Mouse (Mus musculus): ENCODE data around the gene Ppp6c.
"Not testable (repeated sequence)": the region's sequence is repeated elsewhere in the genome, so short reads cannot be mapped to it uniquely, and the experiment has no call there.

The Ppp6c gene

DNA sequence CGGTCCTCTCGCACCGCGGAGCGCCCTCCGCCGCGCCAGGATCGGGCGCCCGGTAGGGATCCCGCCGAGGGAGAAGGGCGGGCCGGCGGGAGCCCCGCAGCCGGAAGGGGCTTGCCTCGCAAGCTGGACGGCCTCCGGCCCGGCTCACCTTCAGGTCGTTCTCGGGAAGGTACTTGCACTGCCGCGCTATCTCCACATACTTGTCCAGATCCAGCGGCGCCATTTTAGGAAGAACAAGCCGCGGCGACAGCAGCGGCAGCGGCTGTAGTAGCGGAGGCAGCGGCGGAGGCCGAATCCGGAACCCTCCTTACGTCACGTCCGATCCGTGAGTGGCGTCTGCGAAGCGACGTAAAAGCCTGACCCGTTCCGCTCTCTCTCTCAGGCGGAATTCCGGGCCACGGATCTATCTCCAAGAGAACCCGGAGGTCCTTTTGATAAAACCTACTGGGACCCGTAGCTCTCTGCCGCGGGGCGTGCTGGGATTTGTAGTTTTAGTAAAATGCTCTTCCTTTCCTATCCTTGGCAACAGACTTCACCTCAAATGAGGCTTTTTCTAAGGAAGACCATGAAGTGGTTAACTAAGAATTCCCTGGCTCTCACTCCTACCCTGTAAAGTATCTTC, at the start of gene Ppp6c:
Gene Ppp6c (minus strand): TSS at position 433 of the 622 bp plus-strand sequence.
- DNase-seq (ENCODE audit: low spot score) = peak; percentile 96

DNA sequence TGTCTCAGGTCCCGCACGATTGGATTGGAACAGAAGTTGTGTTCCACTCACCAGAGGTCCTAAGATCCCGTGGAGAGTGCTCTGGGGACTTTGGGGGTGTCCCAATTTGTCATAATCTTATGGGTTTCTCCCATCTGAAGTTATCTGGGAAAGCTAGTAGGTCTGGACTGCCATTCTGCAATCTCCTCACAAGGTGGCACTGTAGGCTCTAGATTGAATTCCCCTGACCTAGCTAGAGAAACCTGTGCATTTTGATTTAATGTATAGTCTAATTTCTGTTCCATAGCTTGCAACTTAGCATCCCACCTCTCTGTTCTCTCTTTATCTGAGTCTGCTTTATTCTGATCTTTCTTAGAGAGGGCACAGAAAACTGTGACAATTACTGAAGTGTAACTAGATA, 42.1 kb upstream of the Ppp6c start:
- DNase-seq (ENCODE audit: low spot score) = peak; percentile 9

DNA sequence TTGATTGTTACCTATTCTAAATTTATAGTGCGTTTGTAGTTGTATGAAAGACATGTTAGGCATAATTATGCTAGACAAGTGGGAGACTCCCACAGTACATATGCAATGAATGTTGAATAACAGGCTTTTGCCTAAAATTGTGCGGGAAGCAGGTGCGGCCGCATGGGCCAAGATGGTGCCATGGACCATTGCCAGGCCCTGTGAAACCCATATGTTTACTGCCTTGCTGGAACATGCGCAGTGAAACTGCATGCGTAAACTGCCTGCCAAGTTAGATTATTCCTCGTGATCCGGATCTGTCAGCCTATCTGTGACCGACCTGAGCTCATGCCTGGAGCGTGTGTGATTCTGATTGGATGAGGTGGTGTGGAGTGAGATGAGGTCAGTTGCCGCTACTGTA, 26.0 kb upstream of the Ppp6c start:
- DNase-seq (ENCODE audit: low spot score) = not testable (repeated sequence)

DNA sequence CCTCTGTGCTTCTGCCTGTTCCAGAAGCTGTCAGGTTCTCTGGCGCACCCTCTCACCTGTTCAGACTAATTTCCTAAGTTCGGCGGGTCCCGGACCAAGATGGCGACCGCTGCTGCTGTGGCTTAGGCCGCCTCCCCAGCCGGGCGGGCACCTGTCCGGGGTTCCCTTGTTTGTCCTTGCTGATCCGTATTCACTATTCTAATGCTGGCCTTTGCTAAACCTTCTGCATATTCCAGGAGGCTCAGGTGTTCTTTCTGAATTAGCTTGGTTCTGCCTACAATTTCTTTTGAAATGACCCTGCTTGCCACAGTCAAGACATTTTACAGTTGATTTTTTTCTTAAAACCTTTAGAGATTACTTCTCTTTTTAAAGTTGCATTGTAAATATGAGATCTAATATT, 20.6 kb upstream of the Ppp6c start:
- DNase-seq (ENCODE audit: low spot score) = not testable (repeated sequence)

DNA sequence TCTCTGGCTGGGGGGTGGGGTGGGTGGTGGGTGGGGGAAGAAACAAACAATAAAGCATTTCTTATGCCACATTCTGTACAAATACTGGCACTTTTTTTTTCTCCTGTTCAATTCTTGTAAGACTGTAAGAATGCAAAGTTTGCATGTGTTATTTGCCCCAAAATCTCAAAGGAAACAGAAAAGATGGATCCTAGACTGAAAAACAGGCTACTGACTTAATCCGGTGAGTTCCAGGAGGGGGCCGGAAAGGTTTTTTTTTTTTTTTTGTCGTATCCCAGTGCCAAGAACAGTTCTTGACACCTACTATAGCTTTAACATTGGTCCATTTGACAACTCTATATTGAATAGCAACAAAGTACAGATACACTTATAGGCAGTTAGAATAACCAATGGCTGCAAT, 480 bp upstream of the Ppp6c start:
- no peak for DNase-seq (ENCODE audit: low spot score)

DNA sequence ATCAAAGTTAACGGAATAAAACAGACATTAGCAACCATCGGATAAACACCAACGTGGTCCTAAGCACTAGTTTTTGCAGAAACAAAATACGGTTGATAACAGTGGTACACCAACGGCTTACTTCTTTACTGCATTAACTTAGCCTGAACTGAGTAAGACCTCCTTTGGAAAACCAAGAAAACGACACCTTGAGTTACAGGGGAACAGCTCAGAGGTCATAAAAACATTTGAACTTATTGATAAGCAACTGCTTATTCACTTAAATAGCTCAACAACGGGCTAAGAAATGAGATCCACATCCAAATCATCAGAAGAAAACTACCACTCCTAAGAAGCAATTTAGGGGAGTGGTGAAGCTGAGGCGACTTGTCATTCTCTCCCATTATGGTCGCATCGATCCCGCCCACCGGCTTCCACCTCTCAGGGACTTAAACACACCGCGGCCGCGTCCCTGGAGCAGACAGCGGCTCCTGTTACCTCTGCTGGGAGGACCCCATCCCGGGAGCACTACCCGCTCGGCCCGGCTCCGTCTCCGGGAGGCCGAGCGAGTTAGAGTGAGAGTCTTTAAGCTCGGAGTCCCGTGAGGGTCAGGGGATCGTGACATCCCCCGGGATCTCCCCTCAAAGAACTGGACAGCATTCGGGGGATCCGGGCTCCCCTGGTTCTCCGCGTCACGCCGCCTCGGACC, 776 bp downstream of the Ppp6c start:
- DNase-seq (ENCODE audit: low spot score) = not testable (repeated sequence)

DNA sequence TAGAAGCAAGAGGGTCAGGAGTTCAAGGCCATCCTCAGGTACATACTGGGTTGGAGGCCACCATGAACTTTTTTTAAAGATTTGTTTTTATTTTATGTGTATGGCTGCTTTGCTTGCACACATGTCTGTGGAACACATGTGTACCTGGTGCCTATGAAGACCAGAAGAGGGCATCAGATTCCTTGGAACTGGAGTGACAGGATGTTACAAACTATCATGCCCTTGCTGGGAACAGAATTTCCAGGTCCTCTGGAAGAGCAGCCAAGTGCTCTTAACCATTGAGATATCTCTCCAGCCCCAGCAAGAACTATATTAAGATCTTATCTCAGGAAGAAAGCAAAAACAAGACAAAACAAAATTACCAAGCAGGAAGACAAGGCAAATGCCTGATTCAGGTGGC, 1.6 kb downstream of the Ppp6c start:
- no peak for DNase-seq (ENCODE audit: low spot score)

DNA sequence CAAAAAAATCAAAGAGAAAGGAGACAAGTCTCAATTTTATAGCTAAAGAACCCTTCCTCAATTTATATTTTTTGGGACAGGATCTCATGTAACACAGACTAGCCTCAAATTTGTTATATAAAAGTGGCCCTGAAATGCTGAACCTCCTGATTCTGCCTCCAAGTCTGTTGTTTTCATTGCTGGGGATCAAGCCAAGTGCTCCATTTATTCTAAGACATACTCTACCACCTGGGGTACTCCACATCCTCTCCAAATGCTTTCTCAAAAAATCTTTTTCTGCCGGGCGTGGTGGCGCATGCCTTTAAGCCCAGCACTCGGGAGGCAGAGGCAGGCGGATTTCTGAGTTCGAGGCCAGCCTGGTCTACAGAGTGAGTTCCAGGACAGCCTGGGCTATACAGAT, 6.2 kb downstream of the Ppp6c start:
- DNase-seq (ENCODE audit: low spot score) = no peak

DNA sequence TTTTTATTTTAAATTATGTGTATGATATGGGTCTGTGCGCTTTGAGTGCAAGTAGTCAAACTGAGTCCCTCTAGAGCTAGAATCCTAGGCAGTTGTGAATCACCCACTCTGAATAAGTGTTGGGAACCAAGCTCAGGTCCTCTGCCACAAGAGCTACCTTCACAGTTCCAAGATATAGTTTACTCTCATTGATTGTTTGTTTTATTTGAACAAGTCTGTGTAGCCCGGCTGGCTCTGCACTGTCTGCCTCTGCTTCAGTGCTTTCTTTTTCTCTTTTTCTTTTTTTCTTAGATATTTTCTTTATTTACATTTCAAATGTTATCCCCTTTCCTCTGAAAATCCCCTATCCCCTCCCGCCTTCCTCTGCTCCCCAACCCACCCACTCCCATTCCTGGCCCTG, 7.2 kb downstream of the Ppp6c start:
- DNase-seq (ENCODE audit: low spot score) = no peak

DNA sequence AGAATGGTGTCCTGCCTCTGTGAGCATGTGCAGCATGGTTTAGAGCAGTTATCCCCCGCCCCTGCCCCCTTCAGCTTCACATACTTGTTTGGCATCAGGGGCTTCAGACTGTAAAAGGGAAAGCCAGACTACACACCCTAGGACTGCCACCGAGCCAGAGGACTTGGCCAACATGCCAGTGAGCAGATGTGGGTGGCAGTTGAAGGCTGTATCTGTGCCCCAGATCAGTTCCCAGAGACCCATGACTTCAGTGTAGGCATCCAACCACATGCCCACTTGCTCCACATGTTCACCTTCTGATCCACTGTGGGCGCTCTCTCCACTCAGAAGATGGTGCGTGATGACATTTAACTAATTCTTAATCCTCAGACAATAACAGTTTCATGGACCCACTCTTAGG, 9.1 kb downstream of the Ppp6c start:
- no peak for DNase-seq (ENCODE audit: low spot score)

DNA sequence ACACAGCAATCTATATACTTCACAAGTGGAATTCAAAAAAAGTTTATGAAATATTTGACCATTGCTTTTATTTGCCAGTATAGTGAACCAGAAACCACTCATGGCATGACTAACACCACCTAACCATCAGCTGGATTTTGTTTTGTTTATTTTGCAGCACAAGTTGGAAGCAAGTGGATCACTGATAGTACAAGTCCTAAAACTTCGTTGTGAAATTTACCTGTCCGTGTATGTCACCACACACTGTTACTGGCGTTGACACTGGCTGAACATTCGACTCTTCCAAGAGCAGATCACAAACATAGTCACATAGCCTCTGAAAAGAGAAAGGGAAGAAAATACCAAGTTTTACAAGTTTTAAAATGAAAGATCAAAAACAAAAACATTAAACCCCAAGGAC, 15.5 kb downstream of the Ppp6c start:
- no peak for DNase-seq (ENCODE audit: low spot score)

DNA sequence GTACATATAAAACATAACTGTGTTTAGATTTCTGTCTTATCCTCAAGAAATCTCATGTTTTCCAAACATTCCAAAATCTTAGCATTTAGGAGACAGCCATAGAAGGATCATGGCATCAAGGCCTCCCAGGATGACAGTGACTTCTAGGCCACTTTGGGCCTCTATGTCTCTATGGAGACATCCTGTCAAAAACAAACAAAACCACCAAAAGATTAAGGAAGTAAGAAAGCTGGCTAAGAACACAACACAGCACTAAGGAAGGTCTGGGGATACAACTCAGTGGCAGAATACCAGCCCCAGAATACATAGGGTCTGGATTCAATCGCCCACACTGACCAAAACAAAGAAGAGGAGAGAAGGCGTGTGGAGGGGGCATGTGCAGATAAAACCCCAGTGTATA, 22.9 kb downstream of the Ppp6c start:
- no peak for DNase-seq (ENCODE audit: low spot score)

DNA sequence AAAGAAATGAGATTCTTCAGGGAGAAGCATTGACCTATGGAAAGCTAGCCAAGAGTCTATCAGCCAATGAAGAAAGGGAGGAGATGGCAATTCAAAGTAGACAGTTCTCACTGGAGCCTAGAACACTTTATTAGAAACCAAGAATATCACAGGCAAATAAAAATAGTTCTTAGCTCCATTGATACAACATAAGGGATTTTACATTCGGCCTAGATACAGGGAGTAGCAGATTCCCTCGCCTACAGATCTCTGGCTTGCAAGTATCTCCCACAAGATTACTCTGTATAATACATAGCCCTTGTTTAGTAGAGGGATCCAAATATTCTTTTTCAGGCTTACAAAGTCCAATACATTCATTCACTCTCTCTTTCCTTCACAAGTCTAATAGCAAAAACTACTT, 31.4 kb downstream of the Ppp6c start:
- no peak for DNase-seq (ENCODE audit: low spot score)

DNA sequence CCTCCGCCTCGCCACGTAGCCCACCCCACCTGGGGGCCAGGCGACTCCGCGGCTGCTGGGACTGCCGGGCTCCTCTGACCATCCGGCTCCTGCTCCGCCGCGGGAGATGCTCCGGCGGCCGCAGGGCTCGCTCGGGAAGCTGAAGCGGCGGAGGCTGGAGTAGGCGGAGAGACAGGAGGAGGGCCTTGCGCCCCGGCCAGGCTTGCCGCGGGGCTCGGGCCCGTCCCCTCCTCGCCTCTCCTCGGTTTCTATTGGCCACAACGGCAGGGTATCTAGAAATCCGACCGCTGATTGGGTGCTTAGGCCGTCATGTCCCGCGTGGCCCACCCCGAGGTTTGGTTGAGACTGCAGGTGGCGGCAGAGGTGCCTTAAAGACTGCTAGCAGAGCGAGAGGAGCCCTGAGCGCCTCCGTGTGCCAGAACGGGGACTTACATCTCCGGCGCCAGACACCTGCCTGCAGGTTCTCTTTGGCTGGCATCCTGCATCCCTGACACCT, 35.6 kb downstream of the Ppp6c start, which contains the start of gene Scai:
Gene Scai (minus strand): TSS at position 174 of the 496 bp plus-strand sequence.
- DNase-seq (ENCODE audit: low spot score) = peak; percentile 99

DNA sequence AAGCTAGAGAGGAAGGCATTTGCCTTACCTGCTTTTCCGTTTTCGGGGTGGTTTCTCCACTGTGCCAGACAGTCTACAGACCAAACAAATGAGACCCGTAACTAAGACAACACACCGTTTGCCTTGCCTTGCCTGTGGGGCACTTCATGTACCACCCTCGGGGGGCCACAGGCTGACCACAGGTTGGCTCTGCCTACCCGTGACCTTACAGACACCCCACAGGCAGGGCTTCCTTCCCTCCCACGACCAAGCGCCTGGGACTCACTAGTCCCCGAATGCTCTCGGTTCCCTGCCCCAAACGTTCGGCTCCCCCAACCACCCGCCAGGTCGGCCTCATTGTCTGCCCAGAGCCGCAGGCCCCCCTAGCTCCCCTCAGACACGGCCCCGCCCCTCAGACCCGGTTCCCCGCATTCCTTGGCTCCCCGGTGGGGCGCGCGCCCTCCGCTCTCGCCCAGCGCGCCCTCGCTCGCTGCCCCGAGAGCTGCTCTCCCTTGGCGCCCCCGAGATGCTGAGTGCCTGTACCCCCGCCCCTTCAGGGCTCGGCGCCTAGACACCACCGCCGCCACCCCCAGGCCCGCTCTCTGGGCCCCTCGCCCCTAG, 36.2 kb downstream of the Ppp6c start:
- peak; percentile 19 for DNase-seq (ENCODE audit: low spot score)

DNA sequence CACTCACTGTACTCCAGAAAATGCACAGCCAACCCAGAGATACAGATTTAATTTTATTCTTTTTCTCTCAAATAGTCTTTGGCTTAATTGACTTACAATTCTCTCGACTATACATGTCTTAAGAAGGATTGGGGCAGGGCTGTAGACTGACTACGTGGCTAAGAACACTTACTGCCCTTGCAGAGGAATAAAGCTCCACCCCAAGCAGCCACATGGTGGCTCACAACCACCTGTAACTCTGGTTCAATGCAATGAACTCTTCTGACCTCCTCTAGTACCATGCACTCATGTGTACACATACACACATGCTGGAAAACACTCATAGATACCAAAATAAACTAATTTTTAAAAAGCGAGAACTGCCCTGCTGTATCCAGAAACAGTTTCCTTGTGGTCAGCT, 40.3 kb downstream of the Ppp6c start:
- DNase-seq (ENCODE audit: low spot score) = no peak

DNA sequence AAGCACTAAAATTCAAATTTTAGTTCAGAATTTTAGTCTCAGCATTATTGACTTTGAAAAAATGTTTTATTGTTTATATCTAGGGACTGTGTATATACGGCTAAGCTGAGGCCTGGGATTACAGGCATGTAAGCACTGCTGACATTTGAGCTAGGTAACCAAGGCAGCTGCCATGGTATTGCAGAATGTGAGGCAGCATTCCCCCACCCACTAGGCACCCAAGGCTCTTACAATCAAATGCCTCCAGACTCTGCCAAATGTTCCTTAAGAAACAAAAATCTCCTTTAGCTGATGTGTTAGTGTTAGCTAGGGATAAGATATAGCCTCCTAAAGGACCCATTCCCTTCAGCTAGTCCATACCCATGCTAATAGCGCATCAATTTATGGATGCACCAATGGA, 42.7 kb downstream of the Ppp6c start:
- DNase-seq (ENCODE audit: low spot score) = no peak

DNA sequence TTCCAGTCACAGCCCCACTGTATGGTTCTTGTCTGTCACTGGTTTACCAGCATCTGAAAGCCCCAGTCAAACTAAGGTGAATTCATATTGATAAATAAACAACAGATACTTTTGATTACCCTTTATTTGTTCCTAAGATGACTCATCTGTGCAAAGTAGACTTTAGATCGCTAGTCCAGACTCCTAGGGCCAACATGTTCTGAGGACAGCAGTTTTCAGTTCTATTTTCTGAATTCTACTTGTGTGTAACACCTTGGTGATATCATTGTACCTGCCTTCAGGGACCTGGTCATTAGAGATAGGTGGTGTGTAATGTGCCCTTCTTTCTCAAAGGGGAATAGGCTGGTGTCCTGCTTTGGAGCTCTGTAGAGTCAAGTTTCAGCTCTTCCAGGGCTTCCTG, 65.3 kb downstream of the Ppp6c start:
- no peak for DNase-seq (ENCODE audit: low spot score)

DNA sequence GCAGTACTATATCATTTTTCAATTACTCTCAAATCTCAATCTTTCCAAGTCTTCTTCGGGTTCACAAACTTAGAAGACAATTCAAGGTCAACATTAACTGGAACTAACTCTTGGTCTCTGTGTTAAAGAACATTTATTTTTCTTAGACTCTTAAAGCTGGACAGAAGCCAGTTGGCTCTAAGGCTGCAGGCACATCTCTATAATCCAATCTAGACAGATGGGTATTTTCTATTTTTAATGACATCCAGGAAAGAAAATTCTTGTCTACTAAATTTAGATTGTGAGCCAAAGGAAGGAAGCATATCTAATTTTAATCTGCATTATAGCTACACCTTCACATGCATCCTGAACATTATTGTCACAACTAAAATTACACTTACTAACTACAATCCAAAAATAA, 68.3 kb downstream of the Ppp6c start:
- DNase-seq (ENCODE audit: low spot score) = no peak

DNA sequence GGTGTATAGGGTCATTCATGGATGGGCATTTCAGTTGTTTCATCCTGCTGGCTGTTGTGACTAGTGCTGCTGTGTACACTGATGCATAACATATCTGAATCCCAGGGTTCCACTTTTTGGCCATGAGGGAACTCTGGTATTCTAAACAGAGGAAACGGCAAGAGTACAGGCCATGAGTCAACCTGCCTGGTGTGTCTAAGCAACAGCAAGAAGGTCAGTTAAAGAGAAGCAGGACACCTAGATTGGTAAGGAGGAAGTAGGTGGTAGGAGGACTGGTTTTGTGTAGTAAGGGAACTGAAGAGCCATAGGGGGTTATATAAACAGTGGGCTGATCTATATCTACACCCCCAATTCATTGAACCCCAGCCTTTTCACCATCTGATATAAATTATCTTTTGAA, 69.4 kb downstream of the Ppp6c start:
- DNase-seq (ENCODE audit: low spot score) = no peak

DNA sequence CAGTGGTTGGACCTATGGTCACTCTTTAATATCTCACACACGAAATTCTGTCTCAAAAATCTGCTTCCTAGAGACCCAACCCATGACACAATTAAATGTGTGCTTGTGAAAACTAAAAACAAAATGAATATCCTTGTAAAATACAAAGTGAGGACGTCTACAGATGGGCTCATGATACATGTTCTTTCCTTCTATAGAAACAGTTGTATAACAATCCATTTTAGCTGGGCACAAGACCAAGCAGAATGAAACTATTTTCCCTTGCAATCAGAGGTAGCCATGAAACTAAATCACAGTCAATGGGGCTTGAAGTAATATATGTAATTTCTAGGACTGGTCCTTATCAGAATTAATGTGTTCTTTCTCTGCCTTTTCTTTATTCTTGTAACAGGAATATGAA, 75.3 kb downstream of the Ppp6c start:
- DNase-seq (ENCODE audit: low spot score) = no peak

DNA sequence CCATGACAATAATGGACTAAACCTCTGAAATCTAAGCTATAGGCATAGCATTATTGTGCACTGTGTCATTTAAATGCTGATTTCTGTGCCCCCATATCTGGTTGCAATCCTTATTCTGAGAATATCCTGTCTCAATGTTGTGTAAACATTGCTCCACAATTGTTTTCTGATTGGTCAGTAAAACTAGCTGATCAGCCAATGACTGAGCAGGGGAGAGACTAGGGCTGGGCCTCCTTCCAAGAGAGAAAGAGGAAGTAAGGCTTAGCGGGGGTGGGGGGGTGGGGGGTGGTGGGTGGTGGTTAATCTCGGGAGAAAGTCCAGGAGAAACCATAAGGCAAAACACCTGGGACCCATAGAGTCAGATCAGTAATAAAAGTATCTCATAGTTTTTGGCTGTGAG, 78.2 kb downstream of the Ppp6c start:
- DNase-seq (ENCODE audit: low spot score) = no peak

DNA sequence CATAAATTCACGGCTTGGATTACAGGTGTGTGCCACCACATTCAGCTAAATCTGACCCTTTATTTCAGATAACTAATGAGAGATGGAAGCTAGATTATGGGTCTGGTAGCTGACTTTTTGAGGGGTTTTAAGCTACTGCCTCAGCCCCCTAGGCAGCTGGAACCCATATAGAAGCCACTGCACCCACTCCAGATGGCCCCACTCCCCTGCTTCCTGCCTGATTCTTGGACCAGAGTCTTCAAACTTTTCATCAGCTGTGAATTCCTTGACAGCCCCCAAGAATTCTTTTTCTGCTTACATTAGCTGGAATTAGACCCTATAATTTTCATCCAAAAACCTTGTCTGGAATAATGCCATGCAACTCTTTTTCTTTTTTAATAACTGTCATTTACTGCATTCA, 79.8 kb downstream of the Ppp6c start:
- no peak for DNase-seq (ENCODE audit: low spot score)

Measured in lung, postnatal 25 days (tissue).